Mouse (Mus musculus): ENCODE results near the gene Fam13c. TPM values are rescaled to one million over a fixed set of nuclear protein-coding genes. Genes with fewer than 3 reads are reported as not detected.

Fam13c gene
- polyA plus RNA-seq, 1 experiment from 2014 or later = 24.7 TPM

DNA sequence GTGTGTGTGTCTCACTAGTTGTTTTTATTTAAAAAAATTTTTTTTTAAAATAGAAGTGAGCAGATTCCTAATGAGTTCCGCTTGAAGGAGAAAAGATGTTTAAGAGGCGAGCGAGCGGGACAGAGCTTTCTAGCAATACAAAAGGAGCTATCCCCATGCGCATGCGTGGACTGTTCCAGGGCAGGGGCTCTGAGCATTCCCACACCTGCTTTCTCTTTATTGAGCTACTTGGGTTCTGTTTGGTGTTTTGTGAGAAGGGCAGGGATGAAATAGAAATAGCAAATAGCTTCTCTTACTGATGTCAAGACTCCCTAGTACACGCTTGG, 45.0 kb downstream of the Fam13c start:
- no peak overlapping the region for H3K4me3 ChIP-seq (ENCODE audit: low read length)
- 12% methylated on average over 7 of the region's 7 CpGs for WGBS
- peak; percentile 81 for ATAC-seq

DNA sequence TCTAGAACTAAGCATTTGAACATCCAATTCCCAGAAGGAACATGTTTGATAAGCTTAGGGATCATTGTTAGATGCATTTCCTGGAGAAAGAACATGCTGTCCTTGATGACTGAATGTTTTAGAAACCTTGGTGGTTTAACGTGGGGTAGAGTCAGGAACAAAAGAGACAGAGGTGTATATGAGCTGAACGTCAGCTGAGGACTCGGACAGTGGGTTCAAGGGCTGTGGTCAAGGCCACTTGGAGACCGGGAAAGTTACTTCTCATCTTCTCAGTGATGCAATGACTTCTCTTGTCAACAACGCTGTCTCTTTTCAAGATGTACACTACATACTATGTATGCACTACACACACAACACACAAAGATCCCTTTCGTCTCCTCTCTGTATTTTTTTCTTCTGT, 46.4 kb downstream of the Fam13c start:
- Histone ChIP-seq H3K9ac (ENCODE audit: low read depth, low read length) (no peak overlapping the region), H3K27ac (ENCODE audit: low read depth, low read length) (no peak overlapping the region)
- WGBS = 95% methylated on average over 6 of the region's 6 CpGs

More for the DNA sequence above, 45.0 kb downstream of the Fam13c start:
- Histone ChIP-seq H3K4me2 (ENCODE audit: low read length) (peak overlapping the region; percentile 45), H3K27ac (ENCODE audit: low read depth, low read length) (peak overlapping the region; percentile 78), H3K9ac (ENCODE audit: low read depth, low read length) (peak overlapping the region; percentile 33), H3K27me3 (replicated peaks; ENCODE audit: control insufficient read depth, insufficient read depth, low read length) (no peaks in the 10 kb centered on the region), H3K9me3 (ENCODE audit: control insufficient read depth, low read length) (no peaks in the 10 kb centered on the region), H3K36me3 (ENCODE audit: control insufficient read depth, insufficient read depth, low read length) (peaks cover 2% of the 10 kb centered on the region; the same call in 1 of the 2 replicates), H3K4me1 (ENCODE audit: control insufficient read depth, insufficient read depth, low read depth, low read length) (peaks cover 12% of the 10 kb centered on the region)

GRCm38 (mm10) chr10:70493891-70494290, 53.6 kb downstream of the Fam13c start:
- Histone ChIP-seq H3K4me2 (ENCODE audit: low read length) (no peak overlapping the region), H3K9me3 (ENCODE audit: control insufficient read depth, low read length) (no peaks in the 10 kb centered on the region), H3K9ac (ENCODE audit: low read depth, low read length) (no peak overlapping the region), H3K4me3 (ENCODE audit: low read length) (no peak overlapping the region), H3K4me1 (ENCODE audit: control insufficient read depth, insufficient read depth, low read depth, low read length) (peaks cover 2% of the 10 kb centered on the region), H3K27me3 (replicated peaks; ENCODE audit: control insufficient read depth, insufficient read depth, low read length) (no peaks in the 10 kb centered on the region), H3K27ac (ENCODE audit: low read depth, low read length) (peak overlapping the region; percentile 46; the same call in 1 of the 2 replicates), H3K36me3 (ENCODE audit: control insufficient read depth, insufficient read depth, low read length) (no peaks in the 10 kb centered on the region)
- no peak for ATAC-seq
- 83% methylated on average over 3 of the region's 3 CpGs for WGBS

More for the DNA sequence above, 46.4 kb downstream of the Fam13c start:
- Histone ChIP-seq H3K4me1 (ENCODE audit: control insufficient read depth, insufficient read depth, low read depth, low read length) (peaks cover 12% of the 10 kb centered on the region), H3K9me3 (ENCODE audit: control insufficient read depth, low read length) (no peaks in the 10 kb centered on the region), H3K4me3 (ENCODE audit: low read length) (no peak overlapping the region), H3K4me2 (ENCODE audit: low read length) (no peak overlapping the region), H3K36me3 (ENCODE audit: control insufficient read depth, insufficient read depth, low read length) (no peaks in the 10 kb centered on the region), H3K27me3 (replicated peaks; ENCODE audit: control insufficient read depth, insufficient read depth, low read length) (no peaks in the 10 kb centered on the region)
- no peak for ATAC-seq

GRCm38 (mm10) chr10:70494441-70494840, 54.2 kb downstream of the Fam13c start:
- Histone ChIP-seq H3K36me3 (ENCODE audit: control insufficient read depth, insufficient read depth, low read length) (no peaks in the 10 kb centered on the region), H3K4me3 (ENCODE audit: low read length) (no peak overlapping the region), H3K9me3 (ENCODE audit: control insufficient read depth, low read length) (no peaks in the 10 kb centered on the region), H3K27me3 (replicated peaks; ENCODE audit: control insufficient read depth, insufficient read depth, low read length) (no peaks in the 10 kb centered on the region), H3K27ac (ENCODE audit: low read depth, low read length) (peak overlapping the region; percentile 46; the same call in 1 of the 2 replicates), H3K4me1 (ENCODE audit: control insufficient read depth, insufficient read depth, low read depth, low read length) (peaks cover 5% of the 10 kb centered on the region), H3K4me2 (ENCODE audit: low read length) (no peak overlapping the region), H3K9ac (ENCODE audit: low read depth, low read length) (no peak overlapping the region)
- no peak for ATAC-seq
- WGBS = 65% methylated on average over 2 of the region's 2 CpGs

- 83% methylated on average over 4 of the region's 4 CpGs for WGBS
- Histone ChIP-seq H3K36me3 (ENCODE audit: control insufficient read depth, insufficient read depth, low read length) (no peaks in the 10 kb centered on the region), H3K4me1 (ENCODE audit: control insufficient read depth, insufficient read depth, low read depth, low read length) (peaks cover 5% of the 10 kb centered on the region), H3K4me3 (ENCODE audit: low read length) (no peak overlapping the region), H3K27me3 (replicated peaks; ENCODE audit: control insufficient read depth, insufficient read depth, low read length) (no peaks in the 10 kb centered on the region), H3K9me3 (ENCODE audit: control insufficient read depth, low read length) (no peaks in the 10 kb centered on the region), H3K4me2 (ENCODE audit: low read length) (no peak overlapping the region), H3K27ac (ENCODE audit: low read depth, low read length) (no peak overlapping the region), H3K9ac (ENCODE audit: low read depth, low read length) (no peak overlapping the region)
- ATAC-seq = no peak
Observed at GRCm38 (mm10) chr10:70495106-70496104, 55.1 kb downstream of the Fam13c start.

DNA sequence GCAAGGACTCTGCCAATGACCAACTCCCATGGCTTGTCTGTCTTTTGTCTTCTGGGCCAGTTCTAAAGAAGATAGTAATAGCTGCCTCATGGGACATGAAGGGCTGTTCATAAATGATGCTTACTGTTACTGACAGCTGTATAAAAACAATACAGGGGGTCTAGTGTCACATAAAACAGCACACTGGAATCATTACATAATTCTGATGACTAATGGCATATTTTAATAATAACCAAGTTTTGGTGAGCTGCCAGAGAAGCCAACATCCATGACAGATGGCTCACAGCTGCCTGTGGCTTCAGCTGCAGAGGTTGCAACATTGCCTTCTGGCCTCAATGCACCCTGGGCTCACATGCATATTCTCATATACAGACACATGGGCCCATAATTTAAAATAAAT, 56.7 kb downstream of the Fam13c start:
- Histone ChIP-seq H3K9ac (ENCODE audit: low read depth, low read length) (no peak overlapping the region), H3K9me3 (ENCODE audit: control insufficient read depth, low read length) (no peaks in the 10 kb centered on the region), H3K4me3 (ENCODE audit: low read length) (no peak overlapping the region), H3K36me3 (ENCODE audit: control insufficient read depth, insufficient read depth, low read length) (no peaks in the 10 kb centered on the region), H3K4me2 (ENCODE audit: low read length) (no peak overlapping the region), H3K4me1 (ENCODE audit: control insufficient read depth, insufficient read depth, low read depth, low read length) (peaks cover 5% of the 10 kb centered on the region), H3K27me3 (replicated peaks; ENCODE audit: control insufficient read depth, insufficient read depth, low read length) (no peaks in the 10 kb centered on the region), H3K27ac (ENCODE audit: low read depth, low read length) (no peak overlapping the region)
- 0 out of 2 replicates have a peak, but pooled peaks have one; percentile 34 for ATAC-seq

- H3K9ac ChIP-seq (ENCODE audit: low read depth, low read length) = no peak overlapping the region
Observed at GRCm38 (mm10) chr10:70498328-70498727, 58.0 kb downstream of the Fam13c start.

GRCm38 (mm10) chr10:70499246-70499645, 59.0 kb downstream of the Fam13c start:
- no peaks in the 10 kb centered on the region for H3K36me3 ChIP-seq (ENCODE audit: control insufficient read depth, insufficient read depth, low read length)
- H3K27me3 ChIP-seq (replicated peaks; ENCODE audit: control insufficient read depth, insufficient read depth, low read length) = no peaks in the 10 kb centered on the region
- peaks cover 5% of the 10 kb centered on the region for H3K4me1 ChIP-seq (ENCODE audit: control insufficient read depth, insufficient read depth, low read depth, low read length)
- no peak overlapping the region for H3K4me3 ChIP-seq (ENCODE audit: low read length)
- H3K9me3 ChIP-seq (ENCODE audit: control insufficient read depth, low read length) = no peaks in the 10 kb centered on the region
- no peak overlapping the region for H3K27ac ChIP-seq (ENCODE audit: low read depth, low read length)
- no peak overlapping the region for H3K4me2 ChIP-seq (ENCODE audit: low read length)
- WGBS = 33% methylated on average over 13 of the region's 13 CpGs
- no peak for ATAC-seq
- H3K9ac ChIP-seq (ENCODE audit: low read depth, low read length) = no peak overlapping the region

More at GRCm38 (mm10) chr10:70498328-70498727, 58.0 kb downstream of the Fam13c start:
- Histone ChIP-seq H3K27ac (ENCODE audit: low read depth, low read length) (no peak overlapping the region), H3K36me3 (ENCODE audit: control insufficient read depth, insufficient read depth, low read length) (no peaks in the 10 kb centered on the region), H3K9me3 (ENCODE audit: control insufficient read depth, low read length) (no peaks in the 10 kb centered on the region), H3K4me2 (ENCODE audit: low read length) (no peak overlapping the region), H3K27me3 (replicated peaks; ENCODE audit: control insufficient read depth, insufficient read depth, low read length) (no peaks in the 10 kb centered on the region), H3K4me1 (ENCODE audit: control insufficient read depth, insufficient read depth, low read depth, low read length) (peaks cover 5% of the 10 kb centered on the region), H3K4me3 (ENCODE audit: low read length) (no peak overlapping the region)
- peak; percentile 26; the same call in 1 of the 2 replicates for ATAC-seq
- 50% methylated on average over 2 of the region's 2 CpGs for WGBS

DNA sequence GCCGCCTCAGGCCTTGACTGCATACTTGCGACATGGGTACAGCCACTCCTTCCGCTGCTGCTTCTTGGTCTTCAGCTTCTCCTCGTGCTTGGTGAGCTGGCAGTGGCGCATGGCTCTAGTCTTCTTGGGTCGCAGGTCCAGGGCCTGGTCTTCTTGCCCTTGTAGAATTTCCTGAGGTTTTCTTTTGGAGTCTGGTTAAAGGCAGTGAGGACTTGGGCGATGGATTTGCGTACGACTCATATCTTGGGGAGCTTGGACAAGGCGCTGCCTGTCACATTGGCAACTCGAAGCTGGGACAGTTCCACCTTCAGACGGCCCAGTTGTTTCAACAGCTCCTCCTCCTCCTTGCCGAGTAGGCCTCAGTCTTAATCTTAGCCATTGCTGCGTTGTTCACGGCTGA, 64.6 kb downstream of the Fam13c start:
- no peak overlapping the region for H3K4me3 ChIP-seq (ENCODE audit: low read length)
- H3K4me1 ChIP-seq (ENCODE audit: control insufficient read depth, insufficient read depth, low read depth, low read length) = peaks cover 3% of the 10 kb centered on the region
- no peak overlapping the region for H3K9ac ChIP-seq (ENCODE audit: low read depth, low read length)
- peaks cover 3% of the 10 kb centered on the region for H3K9me3 ChIP-seq (ENCODE audit: control insufficient read depth, low read length)
- ATAC-seq = no peak
- H3K4me2 ChIP-seq (ENCODE audit: low read length) = no peak overlapping the region
- WGBS = 93% methylated on average over 15 of the region's 15 CpGs
- H3K27ac ChIP-seq (ENCODE audit: low read depth, low read length) = no peak overlapping the region
- no peaks in the 10 kb centered on the region for H3K27me3 ChIP-seq (replicated peaks; ENCODE audit: control insufficient read depth, insufficient read depth, low read length)
- H3K36me3 ChIP-seq (ENCODE audit: control insufficient read depth, insufficient read depth, low read length) = no peaks in the 10 kb centered on the region
